In the genomic region with DNA sequence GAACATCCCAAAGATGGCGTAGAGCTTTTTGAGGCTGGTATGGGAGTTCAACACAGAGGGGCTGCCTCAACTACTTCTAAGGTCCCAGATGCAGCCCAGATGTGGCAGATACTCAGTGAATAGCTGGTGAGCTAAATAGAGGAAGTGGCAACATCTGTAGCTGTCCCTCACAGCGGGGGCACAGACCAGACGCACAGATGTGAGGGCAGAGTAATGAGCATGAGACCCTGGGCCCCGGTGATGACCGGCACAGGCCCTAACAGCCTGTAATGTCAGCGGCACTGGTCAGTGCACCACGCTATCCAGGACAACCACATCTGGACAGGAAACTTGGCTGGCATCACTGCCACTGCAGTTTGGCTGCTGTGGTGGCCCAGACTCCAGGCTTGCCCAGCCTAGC, we compare ENCODE assay signal across 32 mouse cellular contexts. TPM values are rescaled to one million over a fixed set of nuclear protein-coding genes. Genes with fewer than 3 reads are reported as not detected.
DNase-seq lines count a peak whose midpoint lies in the region.
"Had no signal": no experiment of that assay in that cellular context is flagged by ENCODE, and none has a peak within 500 bp of the region (broad histone marks: within the 10 kb centered on the region; RNA-seq: fewer than 3 reads in every experiment).

No protein-coding gene starts in this region.

- H3K36me3 ChIP-seq in limb, embryonic 10.5 days, result peaks cover 91% of the 10 kb centered on the region
- no peaks in the 10 kb centered on the region for H3K36me3 ChIP-seq in megakaryocyte, embryonic 14.5 days (replicated peaks; ENCODE audit: low read length)
- H3K36me3 ChIP-seq: stomach, embryonic 15.5 days had no signal

- WGBS in limb, embryonic 10.5 days, result 45% methylated on average over 7 of the region's 7 CpGs

- H3K4me1 ChIP-seq in limb, embryonic 10.5 days, result peaks cover 24% of the 10 kb centered on the region
- H3K4me1 ChIP-seq in megakaryocyte, embryonic 14.5 days, result peaks cover 39% of the 10 kb centered on the region
- H3K4me1 ChIP-seq: embryonic facial prominence, embryonic 12.5 days; forebrain, embryonic 10.5 days; heart, embryonic 10.5 days; hindbrain, embryonic 13.5 days; liver, embryonic 12.5 days; midbrain, embryonic 15.5 days; neural tube, embryonic 12.5 days; stomach, embryonic 15.5 days had no signal

- H3K27me3 ChIP-seq in limb, embryonic 10.5 days (ENCODE audit: low read depth, poor library complexity, severe bottlenecking), result no peaks in the 10 kb centered on the region
- peaks cover 33% of the 10 kb centered on the region for H3K27me3 ChIP-seq in megakaryocyte, embryonic 14.5 days (replicated peaks)
- H3K27me3 ChIP-seq: embryonic facial prominence, embryonic 12.5 days; hindbrain, embryonic 13.5 days; liver, embryonic 12.5 days; midbrain, embryonic 15.5 days; neural tube, embryonic 12.5 days; Patski; stomach, embryonic 15.5 days had no signal

- DNase-seq in embryo, embryonic 10 days (ENCODE audit: low spot score), result peak; percentile 23
- DNase-seq in embryo, embryonic 10.5 days (ENCODE audit: low spot score), result no peak
- DNase-seq in A20 (ENCODE audit: low read depth, low spot score), result peak; percentile 88
- DNase-seq in limb, embryonic 10.5 days (ENCODE audit: low spot score), result peak; percentile 59
- no peak for DNase-seq in heart, postnatal 14 days
- no peak for DNase-seq in right cerebral cortex, adult 18-20 months
- DNase-seq in urinary bladder, postnatal 36 days (ENCODE audit: low spot score in 2 of 2), result no peak
- DNase-seq: adrenal gland, postnatal 14 days; cerebellum, adult 11 months; cerebellum, adult 9-10 months; cerebellum, postnatal 36 days; gastrocnemius, postnatal 10 days; heart, postnatal 4 days; kidney, adult 11 months; kidney, postnatal 14 days; layer of hippocampus, adult 9-11 months; liver, postnatal 0 days; lung, postnatal 36 days; right cerebral cortex, postnatal 14 days; thymus, adult 18-20 months; thymus, postnatal 25 days had no signal

- intact Hi-C loops in heart, postnatal 14 days (cut with DNase I), result no loop called here

- H3K27ac ChIP-seq in limb, embryonic 10.5 days, result 0 out of 2 replicates have a peak overlapping the region, but pooled peaks have one; percentile 33
- H3K27ac ChIP-seq: embryonic facial prominence, embryonic 12.5 days; forebrain, embryonic 10.5 days; heart, embryonic 10.5 days; liver, embryonic 12.5 days; midbrain, embryonic 15.5 days; neural tube, embryonic 12.5 days; stomach, embryonic 15.5 days had no signal

- no peaks in the 10 kb centered on the region for H3K9me3 ChIP-seq in limb, embryonic 10.5 days (replicated peaks)
- H3K9me3 ChIP-seq in megakaryocyte, embryonic 14.5 days, result no peaks in the 10 kb centered on the region; the same call in 1 of the 2 replicates
- H3K9me3 ChIP-seq: embryonic facial prominence, embryonic 12.5 days; forebrain, embryonic 10.5 days; heart, embryonic 10.5 days; hindbrain, embryonic 13.5 days; liver, embryonic 12.5 days; midbrain, embryonic 15.5 days; neural tube, embryonic 12.5 days; stomach, embryonic 15.5 days had no signal

- no peak overlapping the region for H3K4me3 ChIP-seq in limb, embryonic 10.5 days
- H3K4me3 ChIP-seq in megakaryocyte, embryonic 14.5 days (replicated peaks), result peak overlapping the region; percentile 14
- H3K4me3 ChIP-seq: embryonic facial prominence, embryonic 12.5 days; forebrain, embryonic 10.5 days; heart, embryonic 10.5 days; hindbrain, embryonic 13.5 days; liver, embryonic 12.5 days; midbrain, embryonic 15.5 days; neural tube, embryonic 12.5 days; stomach, embryonic 15.5 days had no signal

RNA-seq across cellular contexts. Expression of gene Dennd2a, which starts 54.2 kb away (rescaled TPM):
- polyA plus RNA-seq in limb, embryonic 10.5 days (2016; fragmentation: Nextera tagmentation; extraction: Ambion mirVana), result 33.9 and 40.7 TPM in 2 replicates
- 0.74 and 1.3 TPM in 2 replicates for polyA plus RNA-seq in megakaryocyte, embryonic 14.5 days (2012; ENCODE audit: insufficient read depth, low replicate concordance)
- 10 to 100 TPM; 13.6 to 15.3 TPM for total RNA-seq in heart, postnatal 14 days (2021)
- total RNA-seq: MEL had no signal

Comparison
In these comparisons a context has a peak if more than half of its experiments do, and no peak if none do; other contexts are left out.
1. DNase-seq: peak in embryo, embryonic 10 days (single experiment), A20 (single experiment) and limb, embryonic 10.5 days (single experiment); none in embryo, embryonic 10.5 days (single experiment), heart, postnatal 14 days (0 of 2), right cerebral cortex, adult 18-20 months (single experiment) and urinary bladder, postnatal 36 days (0 of 2).
2. RNA of gene Dennd2a, which starts 54.2 kb away (polyA plus RNA-seq): 33.9 to 40.7 TPM in limb, embryonic 10.5 days; 0.74 to 1.3 TPM in megakaryocyte, embryonic 14.5 days; every median in the first group is over 10 times any median in the second.